Mouse (Mus musculus): ENCODE data around the gene Dek. TPM values are rescaled to one million over a fixed set of nuclear protein-coding genes. Genes with fewer than 3 reads are reported as not detected.
A peak's percentile ranks its signal among the peaks of the same experiment; 100 is the strongest.

Dek gene
- polyA plus RNA-seq, 1 experiment from 2014 or later, result 155 TPM

DNA sequence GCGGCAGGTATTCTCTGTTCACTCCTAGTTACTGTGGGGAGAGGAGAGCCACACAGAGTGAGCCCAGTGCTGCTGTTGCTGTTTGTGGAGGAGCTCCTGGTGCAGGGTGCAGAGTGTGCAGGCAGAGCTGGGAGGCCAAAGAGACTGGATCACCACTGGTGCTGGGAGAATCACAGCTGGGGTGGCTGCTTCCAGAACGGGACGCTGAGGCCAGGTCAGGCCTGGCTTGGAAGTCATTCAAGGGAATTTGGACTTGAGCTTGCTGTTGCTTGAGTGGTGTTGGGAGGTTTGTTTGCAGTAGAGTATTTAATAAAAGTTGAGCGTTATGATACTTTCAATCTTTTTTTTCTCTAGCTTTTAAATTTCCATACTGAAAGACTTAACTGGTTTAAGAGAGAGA lies 58.0 kb downstream of the Dek start:
- H3K4me2 ChIP-seq (ENCODE audit: low read depth, low read length), result no peak overlapping the region
- 0 out of 2 replicates have a peak, but pooled peaks cover 4% of the 10 kb centered on the region for H3K4me1 ChIP-seq (ENCODE audit: control insufficient read depth, insufficient read depth, low read length)
- no peaks in the 10 kb centered on the region for H3K9me3 ChIP-seq (ENCODE audit: control insufficient read depth, low read length)
- no peaks in the 10 kb centered on the region for H3K27me3 ChIP-seq (replicated peaks; ENCODE audit: control insufficient read depth, insufficient read depth, low read length)
- 88% methylated on average over 4 of the region's 4 CpGs for WGBS
- no peak overlapping the region for H3K4me3 ChIP-seq (ENCODE audit: low read length)
- H3K36me3 ChIP-seq (ENCODE audit: control insufficient read depth, insufficient read depth, low read length), result 0 out of 2 replicates have a peak, but pooled peaks cover 5% of the 10 kb centered on the region
- H3K9ac ChIP-seq (ENCODE audit: low read depth, low read length), result no peak overlapping the region
- no peak for ATAC-seq
- no peak overlapping the region for H3K27ac ChIP-seq (ENCODE audit: low read length)

DNA sequence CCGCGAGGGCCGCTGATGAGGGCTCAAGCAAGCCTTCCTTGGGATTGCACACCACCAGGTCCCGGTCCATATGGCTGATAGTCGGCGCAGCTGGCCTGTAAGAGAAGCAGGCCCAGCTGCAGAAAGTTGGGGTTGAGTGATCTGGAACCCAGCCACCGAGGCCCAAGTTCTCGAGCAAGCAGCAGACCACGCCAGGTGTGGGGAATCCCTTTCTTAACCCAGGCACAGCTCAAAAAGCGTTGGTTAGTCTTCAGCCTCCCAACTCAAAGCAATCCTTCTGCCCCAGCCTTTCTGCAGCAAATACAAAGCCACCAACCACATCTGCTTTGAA lies 61.4 kb downstream of the Dek start, which contains the start of gene Tpmt:
TSS of gene Tpmt (minus strand) at position 121 of the 331 bp plus-strand sequence.
- no peak within 1 kb of the TSS for H3K27ac ChIP-seq (ENCODE audit: low read length)
- H3K9ac ChIP-seq (ENCODE audit: low read depth, low read length), result peak within 1 kb of the TSS; percentile 90
- 0 out of 2 replicates have a peak, but pooled peaks cover 2% of the 10 kb centered on the region for H3K36me3 ChIP-seq (ENCODE audit: control insufficient read depth, insufficient read depth, low read length)
- peak within 1 kb of the TSS; percentile 99 for H3K4me2 ChIP-seq (ENCODE audit: low read depth, low read length)
- no peaks in the 10 kb centered on the region for H3K9me3 ChIP-seq (ENCODE audit: control insufficient read depth, low read length)
- peaks cover 9% of the 10 kb centered on the region; the same call in 1 of the 2 replicates for H3K4me1 ChIP-seq (ENCODE audit: control insufficient read depth, insufficient read depth, low read length)
- no peaks in the 10 kb centered on the region for H3K27me3 ChIP-seq (replicated peaks; ENCODE audit: control insufficient read depth, insufficient read depth, low read length)
- WGBS, result 17% methylated on average over 10 of the region's 10 CpGs
- no peak for ATAC-seq
- peak within 1 kb of the TSS; percentile 92 for H3K4me3 ChIP-seq (ENCODE audit: low read length)

DNA sequence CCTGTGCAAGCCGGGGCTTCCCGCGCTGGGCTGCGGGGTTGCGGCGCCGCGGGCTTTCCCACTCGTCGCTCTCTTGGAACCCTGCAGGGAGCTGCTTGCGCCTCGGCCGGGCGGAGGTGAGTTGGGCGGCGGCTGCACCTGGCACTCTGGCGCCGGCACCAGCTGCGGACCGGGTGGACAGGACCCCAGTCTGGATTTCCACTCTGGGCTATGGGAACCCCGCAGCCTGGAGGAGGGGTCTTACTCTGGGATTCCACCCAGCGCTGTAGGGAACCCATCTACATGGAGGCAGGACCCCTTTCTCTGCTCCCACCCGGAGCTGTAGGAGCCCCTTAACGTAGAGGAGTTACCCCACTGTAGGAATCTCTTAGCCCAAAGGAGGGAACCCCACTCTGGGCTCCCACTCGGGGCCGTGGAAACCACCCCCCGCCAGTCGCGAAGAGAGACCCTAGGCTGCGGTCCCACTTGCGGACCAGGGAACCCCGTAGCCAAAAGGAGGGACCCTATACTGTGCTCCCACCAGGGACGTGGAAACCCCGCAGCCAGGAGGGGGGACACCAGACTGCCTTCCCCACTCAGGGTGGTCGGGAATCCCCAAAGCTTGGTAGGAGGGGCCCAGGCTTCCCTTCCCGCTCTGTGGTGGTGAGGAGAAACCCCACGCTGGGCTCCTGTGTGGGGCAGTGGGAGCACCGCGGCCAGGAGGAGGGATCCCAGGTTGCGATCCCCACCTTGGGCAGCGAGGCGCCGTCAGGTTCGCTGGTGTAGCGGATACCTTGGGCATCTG lies 62.0 kb downstream of the Dek start:
- H3K4me2 ChIP-seq (ENCODE audit: low read depth, low read length), result peak overlapping the region; percentile 99
- no peaks in the 10 kb centered on the region for H3K27me3 ChIP-seq (replicated peaks; ENCODE audit: control insufficient read depth, insufficient read depth, low read length)
- H3K4me1 ChIP-seq (ENCODE audit: control insufficient read depth, insufficient read depth, low read length), result peaks cover 9% of the 10 kb centered on the region; the same call in 1 of the 2 replicates
- H3K4me3 ChIP-seq (ENCODE audit: low read length), result peak overlapping the region; percentile 92
- no peaks in the 10 kb centered on the region for H3K9me3 ChIP-seq (ENCODE audit: control insufficient read depth, low read length)
- H3K9ac ChIP-seq (ENCODE audit: low read depth, low read length), result peak overlapping the region; percentile 90
- peak; percentile 56 for ATAC-seq
- H3K27ac ChIP-seq (ENCODE audit: low read length), result no peak overlapping the region
- 0 out of 2 replicates have a peak, but pooled peaks cover under 1% of the 10 kb centered on the region for H3K36me3 ChIP-seq (ENCODE audit: control insufficient read depth, insufficient read depth, low read length)
- WGBS, result 1% methylated on average over 45 of the region's 45 CpGs

DNA sequence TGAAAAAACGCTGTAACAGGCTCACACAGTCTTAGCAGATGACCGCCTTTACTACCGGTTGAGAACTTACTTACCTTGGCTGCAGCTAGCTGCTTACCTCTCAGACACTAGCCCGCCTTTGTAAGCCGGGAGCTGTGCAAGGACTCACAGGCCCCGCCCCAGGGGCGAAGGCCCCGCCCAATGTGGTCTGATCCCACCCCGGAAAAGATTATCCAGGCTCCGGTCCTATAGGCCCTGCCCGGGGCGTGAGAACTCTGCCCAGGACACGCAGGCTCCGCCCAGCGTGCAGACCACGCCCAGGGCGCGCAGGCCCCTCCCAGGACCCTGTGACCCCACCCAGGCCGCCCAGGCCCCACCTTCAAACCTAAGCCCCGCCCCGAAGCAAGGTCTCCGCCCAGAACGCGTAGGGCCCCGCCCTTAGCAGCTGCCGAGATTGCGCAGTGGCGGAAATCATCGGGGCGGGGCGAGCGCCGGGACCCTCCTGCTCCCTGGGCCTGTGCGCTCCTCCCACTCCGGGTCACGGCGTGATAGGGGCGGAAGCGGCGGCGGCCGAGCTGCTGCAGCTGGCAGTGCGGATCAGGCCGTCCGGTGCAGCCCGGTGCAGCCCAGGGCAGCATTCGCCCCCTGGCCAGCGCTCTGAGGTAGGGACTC lies 62.8 kb downstream of the Dek start, which contains the start of gene Kdm1b:
TSS of gene Kdm1b (plus strand) at position 470 of the 651 bp plus-strand sequence.
- Histone ChIP-seq H3K9me3 (ENCODE audit: control insufficient read depth, low read length) (no peaks in the 10 kb centered on the region), H3K4me2 (ENCODE audit: low read depth, low read length) (peak within 1 kb of the TSS; percentile 99)

DNA sequence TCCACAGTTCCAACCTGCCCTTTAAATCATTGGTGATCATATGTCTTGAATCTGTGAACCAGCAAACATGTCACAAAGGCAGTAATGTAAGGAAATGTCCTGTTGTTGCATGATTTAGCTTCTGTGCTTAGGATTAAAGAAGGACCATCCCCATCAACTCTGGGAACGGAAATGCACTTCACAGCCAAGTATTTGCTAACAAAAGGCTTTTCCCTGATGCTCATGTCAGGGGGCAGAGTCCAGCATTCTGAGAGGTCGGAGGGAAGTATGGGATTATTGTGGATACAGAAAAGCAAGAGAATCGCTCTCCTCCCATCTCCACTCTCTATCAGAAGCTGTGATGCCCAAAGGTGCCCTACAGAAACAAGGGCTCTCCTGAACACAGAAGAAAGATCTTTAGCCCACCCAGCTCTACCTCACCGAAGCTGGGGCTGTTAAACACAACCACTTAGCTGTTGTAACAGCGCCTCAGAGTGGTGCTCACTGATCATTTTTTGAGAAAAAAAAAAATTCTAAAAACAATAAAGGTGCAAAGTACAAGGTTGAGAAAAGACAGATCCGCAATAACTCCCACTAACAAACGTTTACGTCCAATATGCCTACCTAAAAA lies 63.9 kb downstream of the Dek start:
- no peaks in the 10 kb centered on the region for H3K36me3 ChIP-seq (ENCODE audit: control insufficient read depth, insufficient read depth, low read length)
- H3K27ac ChIP-seq (ENCODE audit: low read length), result peak overlapping the region; percentile 77
- WGBS, result 34% methylated on average over 8 of the region's 8 CpGs

More for the DNA sequence above, 62.8 kb downstream of the Dek start, which contains the start of gene Kdm1b:
- peaks cover 9% of the 10 kb centered on the region; the same call in 1 of the 2 replicates for H3K4me1 ChIP-seq (ENCODE audit: control insufficient read depth, insufficient read depth, low read length)
- no peaks in the 10 kb centered on the region for H3K36me3 ChIP-seq (ENCODE audit: control insufficient read depth, insufficient read depth, low read length)
- peak within 1 kb of the TSS; percentile 77 for H3K27ac ChIP-seq (ENCODE audit: low read length)
- peak within 1 kb of the TSS; percentile 92 for H3K4me3 ChIP-seq (ENCODE audit: low read length)
- H3K9ac ChIP-seq (ENCODE audit: low read depth, low read length), result peak within 1 kb of the TSS; percentile 90
- no peaks in the 10 kb centered on the region for H3K27me3 ChIP-seq (replicated peaks; ENCODE audit: control insufficient read depth, insufficient read depth, low read length)
- ATAC-seq, result peak; percentile 97
- under 1% methylated on average over 48 of the region's 48 CpGs for whole genome bisulfite sequencing

GRCm38 (mm10) chr13:47040061-47040460 lies 65.9 kb downstream of the Dek start:
- ATAC-seq, result no peak
- Histone ChIP-seq H3K4me1 (ENCODE audit: control insufficient read depth, insufficient read depth, low read length) (peaks cover 9% of the 10 kb centered on the region; the same call in 1 of the 2 replicates), H3K4me3 (ENCODE audit: low read length) (no peak overlapping the region)

More for the DNA sequence above, 63.9 kb downstream of the Dek start:
- ATAC-seq, result no peak
- Histone ChIP-seq H3K9me3 (ENCODE audit: control insufficient read depth, low read length) (no peaks in the 10 kb centered on the region), H3K4me3 (ENCODE audit: low read length) (peak overlapping the region; percentile 92), H3K4me1 (ENCODE audit: control insufficient read depth, insufficient read depth, low read length) (peaks cover 9% of the 10 kb centered on the region; the same call in 1 of the 2 replicates), H3K9ac (ENCODE audit: low read depth, low read length) (peak overlapping the region; percentile 66), H3K4me2 (ENCODE audit: low read depth, low read length) (peak overlapping the region; percentile 70), H3K27me3 (replicated peaks; ENCODE audit: control insufficient read depth, insufficient read depth, low read length) (no peaks in the 10 kb centered on the region)

DNA sequence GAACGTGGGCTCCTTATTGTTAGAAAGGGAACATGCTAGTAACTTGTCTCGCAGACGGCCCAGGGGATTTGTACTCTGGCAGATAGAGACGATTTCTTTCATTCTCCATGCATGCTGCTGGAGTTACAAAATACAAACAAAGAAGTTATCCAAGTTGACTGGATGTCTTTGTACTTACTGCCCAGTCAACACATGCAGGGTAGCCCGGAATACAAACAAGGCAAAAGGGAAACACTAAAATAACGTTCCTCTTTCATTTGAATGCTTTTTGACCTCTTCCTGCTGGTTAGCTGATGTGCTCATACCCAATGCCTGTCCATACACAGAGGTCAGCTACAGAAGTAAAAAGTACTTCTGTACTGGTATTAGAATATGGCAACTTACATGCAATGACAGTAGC lies 68.1 kb downstream of the Dek start:
- Histone ChIP-seq H3K4me2 (ENCODE audit: low read depth, low read length) (no peak overlapping the region), H3K4me1 (ENCODE audit: control insufficient read depth, insufficient read depth, low read length) (peaks cover 5% of the 10 kb centered on the region; the same call in 1 of the 2 replicates), H3K36me3 (ENCODE audit: control insufficient read depth, insufficient read depth, low read length) (no peaks in the 10 kb centered on the region), H3K27ac (ENCODE audit: low read length) (no peak overlapping the region), H3K27me3 (replicated peaks; ENCODE audit: control insufficient read depth, insufficient read depth, low read length) (no peaks in the 10 kb centered on the region), H3K9me3 (ENCODE audit: control insufficient read depth, low read length) (no peaks in the 10 kb centered on the region), H3K9ac (ENCODE audit: low read depth, low read length) (no peak overlapping the region), H3K4me3 (ENCODE audit: low read length) (no peak overlapping the region)
- WGBS, result 84% methylated on average over 6 of the region's 6 CpGs
- ATAC-seq, result no peak

More at GRCm38 (mm10) chr13:47040061-47040460, 65.9 kb downstream of the Dek start:
- Histone ChIP-seq H3K27ac (ENCODE audit: low read length) (no peak overlapping the region), H3K4me2 (ENCODE audit: low read depth, low read length) (no peak overlapping the region), H3K27me3 (replicated peaks; ENCODE audit: control insufficient read depth, insufficient read depth, low read length) (no peaks in the 10 kb centered on the region), H3K36me3 (ENCODE audit: control insufficient read depth, insufficient read depth, low read length) (no peaks in the 10 kb centered on the region), H3K9ac (ENCODE audit: low read depth, low read length) (no peak overlapping the region), H3K9me3 (ENCODE audit: control insufficient read depth, low read length) (no peaks in the 10 kb centered on the region)
- 90% methylated on average over 5 of the region's 5 CpGs for WGBS

Measured in intestine, embryonic 16.5 days (tissue).